In the genomic region with DNA sequence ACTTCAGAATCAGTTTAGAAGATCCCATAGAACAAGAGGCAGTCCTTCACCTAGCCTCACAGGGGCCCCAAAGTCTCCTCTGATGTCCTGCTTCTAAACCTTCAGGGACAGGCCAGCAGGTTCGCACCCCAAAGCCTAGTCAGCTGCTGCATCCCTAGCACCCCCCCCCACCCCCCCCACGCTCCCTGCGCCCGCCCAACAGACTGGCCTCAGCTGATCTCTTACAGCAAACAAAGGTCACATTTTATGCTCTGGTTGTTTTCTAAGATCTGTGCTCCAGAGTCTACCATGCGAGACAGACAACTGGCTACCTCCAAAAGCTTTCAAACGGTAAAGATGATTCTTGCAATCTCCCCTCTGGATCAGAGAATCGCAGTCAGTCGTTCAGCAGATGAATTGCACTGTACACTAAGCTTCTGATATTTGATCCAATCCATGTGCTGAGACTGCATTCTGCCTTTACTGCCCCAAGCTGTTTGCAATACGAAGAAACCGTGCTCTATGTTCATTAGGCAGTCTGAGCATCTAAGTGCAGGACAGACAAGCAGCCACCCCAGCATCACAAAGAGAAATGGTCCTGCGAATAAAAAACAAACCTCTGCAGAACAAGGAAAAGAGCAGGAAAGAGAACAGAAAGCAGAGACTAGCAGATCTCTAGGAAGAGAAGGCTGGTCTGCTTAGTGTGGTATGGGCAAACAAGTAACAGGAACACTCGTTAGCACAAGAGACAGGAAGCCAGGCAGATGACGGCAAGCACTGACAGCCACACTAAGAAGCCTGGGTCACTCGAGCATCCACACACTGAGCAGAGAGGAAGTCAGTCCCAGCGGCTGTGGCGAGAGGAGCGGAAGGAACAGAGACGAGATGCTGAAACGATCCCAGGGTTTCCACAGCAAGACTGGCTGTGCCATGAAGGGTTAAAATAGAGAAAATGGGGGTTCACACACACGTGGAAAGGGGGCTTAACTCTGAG, we compare ENCODE assay signal across 11 mouse cellular contexts. TPM values are rescaled to one million over a fixed set of nuclear protein-coding genes. Genes with fewer than 3 reads are reported as not detected.
A peak's percentile ranks its signal among the peaks of the same experiment; 100 is the strongest.
DNase-seq lines count a peak whose midpoint lies in the region; ATAC-seq lines count a peak whose summit lies in the region.
"Had no signal": no experiment of that assay in that cellular context is flagged by ENCODE, and none has a peak within 500 bp of the region (broad histone marks: within the 10 kb centered on the region; RNA-seq: fewer than 3 reads in every experiment).

No protein-coding gene starts in this region.

- H3K9ac ChIP-seq in forebrain, embryonic 14.5 days (ENCODE audit: low read length) = no peak overlapping the region
- H3K9ac ChIP-seq in neural tube, embryonic 13.5 days = peak overlapping the region; percentile 3
- H3K9ac ChIP-seq: heart, embryonic 13.5 days had no signal

- H3K4me3 ChIP-seq in forebrain, embryonic 14.5 days (ENCODE audit: low read depth, low read length) = no peak overlapping the region
- H3K4me3 ChIP-seq in neural tube, embryonic 13.5 days = no peak overlapping the region
- H3K4me3 ChIP-seq: heart, embryonic 13.5 days; megakaryocyte, embryonic 14.5 days had no signal

- 19% methylated on average over 20 of the region's 20 CpGs for WGBS in forebrain, embryonic 14.5 days
- WGBS in neural tube, embryonic 13.5 days = 39% methylated on average over 20 of the region's 20 CpGs

- peak; percentile 75 for DNase-seq in layer of hippocampus, adult 9-11 months
- no peak for DNase-seq in layer of hippocampus, postnatal 25 days (ENCODE audit: extremely low spot score in 1 of 2, low spot score in 1 of 2)
- DNase-seq in forebrain, embryonic 14.5 days (ENCODE audit: low spot score) = no peak
- peak; percentile 41 to 75 for DNase-seq in kidney, postnatal 25 days
- no peak for DNase-seq in gastrocnemius, postnatal 25 days
- no peak for DNase-seq in ovary, postnatal 10 days (ENCODE audit: low spot score)
- DNase-seq in urinary bladder, adult 18-20 months (ENCODE audit: low spot score in 2 of 2) = no peak

- no peak overlapping the region for H3K4me2 ChIP-seq in forebrain, embryonic 14.5 days (ENCODE audit: low read length)
- 0 out of 2 replicates have a peak overlapping the region, but pooled peaks have one; percentile 9 for H3K4me2 ChIP-seq in neural tube, embryonic 13.5 days
- H3K4me2 ChIP-seq: heart, embryonic 13.5 days had no signal

- H3K27me3 ChIP-seq in forebrain, embryonic 14.5 days (replicated peaks; ENCODE audit: control insufficient read depth, insufficient read depth, low read length) = no peaks in the 10 kb centered on the region
- H3K27me3 ChIP-seq in neural tube, embryonic 13.5 days = no peaks in the 10 kb centered on the region
- H3K27me3 ChIP-seq: heart, embryonic 13.5 days; megakaryocyte, embryonic 14.5 days had no signal

- peaks cover 30% of the 10 kb centered on the region for H3K36me3 ChIP-seq in forebrain, embryonic 14.5 days (ENCODE audit: control insufficient read depth, insufficient read depth, low read length)
- H3K36me3 ChIP-seq in neural tube, embryonic 13.5 days = peaks cover 31% of the 10 kb centered on the region

- H3K27ac ChIP-seq in forebrain, embryonic 14.5 days (ENCODE audit: low read depth, low read length) = no peak overlapping the region
- H3K27ac ChIP-seq in neural tube, embryonic 13.5 days (replicated peaks) = no peak overlapping the region; the same call in 1 of the 2 replicates
- H3K27ac ChIP-seq: heart, embryonic 13.5 days had no signal

- ATAC-seq in forebrain, embryonic 14.5 days = peak; percentile 42; the same call in 1 of the 2 replicates
- peak; percentile 81 for ATAC-seq in neural tube, embryonic 13.5 days (ENCODE audit: low read depth)
- ATAC-seq: CD4-positive, CD25-positive, alpha-beta regulatory T cell, adult 4 months had no signal

- H3K9me3 ChIP-seq in forebrain, embryonic 14.5 days (replicated peaks; ENCODE audit: control insufficient read depth, low read length) = no peaks in the 10 kb centered on the region
- no peaks in the 10 kb centered on the region for H3K9me3 ChIP-seq in neural tube, embryonic 13.5 days
- H3K9me3 ChIP-seq: heart, embryonic 13.5 days; megakaryocyte, embryonic 14.5 days had no signal

- H3K4me1 ChIP-seq in forebrain, embryonic 14.5 days (ENCODE audit: control insufficient read depth, insufficient read depth, low read length) = peaks cover 5% of the 10 kb centered on the region; the same call in 1 of the 2 replicates
- H3K4me1 ChIP-seq in neural tube, embryonic 13.5 days (replicated peaks) = peaks cover 14% of the 10 kb centered on the region
- H3K4me1 ChIP-seq: heart, embryonic 13.5 days had no signal

RNA-seq across cellular contexts. Expression of gene Psat1, which starts 43.3 kb away (rescaled TPM):
- total RNA-seq in layer of hippocampus, postnatal 25 days (2021) = 100 to 1,000 TPM in 1 of 2 experiments, 10 to 100 TPM in 1; 99.7 to 123 TPM
- 128 and 147 TPM in 2 replicates for polyA plus RNA-seq in forebrain, embryonic 14.5 days (2014; fragmentation: Nextera tagmentation; extraction: Ambion mirVana)
- 76.2 and 83.5 TPM in 2 replicates for polyA plus RNA-seq in neural tube, embryonic 13.5 days (2015; fragmentation: Nextera tagmentation; extraction: Ambion mirVana)
- 1 to 10 TPM; 2.7 to 7.2 TPM for total RNA-seq in gastrocnemius, postnatal 25 days (2021)

Comparison
In these comparisons a context has a peak if more than half of its experiments do, and no peak if none do; other contexts are left out.
1. DNase-seq: peak in layer of hippocampus, adult 9-11 months (single experiment) and kidney, postnatal 25 days (2 of 2); none in layer of hippocampus, postnatal 25 days (0 of 2), forebrain, embryonic 14.5 days (single experiment), gastrocnemius, postnatal 25 days (single experiment), ovary, postnatal 10 days (single experiment) and urinary bladder, adult 18-20 months (0 of 2).
2. RNA of gene Psat1, which starts 43.3 kb away (total RNA-seq): 99.7 to 123 TPM in layer of hippocampus, postnatal 25 days; 2.7 to 7.2 TPM in gastrocnemius, postnatal 25 days; every median in the first group is over 10 times any median in the second.